Mouse (Mus musculus): ENCODE results near the gene Vip. TPM values are rescaled to one million over a fixed set of nuclear protein-coding genes. Genes with fewer than 3 reads are reported as not detected.

The Vip gene
- total RNA-seq, 2 experiments from 2014 or later = 22.7 to 23.5 TPM

Other genes with a start within 250 kb of the Vip start
- gene Syne1, start 87.7 kb upstream of the Vip start, total RNA-seq (2021) = 100 to 1,000 TPM; 142 to 150 TPM
- under 1 TPM; 0.64 to 0.99 TPM for gene Myct1, start 45.4 kb upstream of the Vip start, total RNA-seq (2021)
- 1 to 10 TPM; 1.7 to 2.7 TPM for gene Fbxo5, start 166.4 kb downstream of the Vip start, total RNA-seq (2021)
- gene Mtrf1l, start 184.7 kb downstream of the Vip start, total RNA-seq (2021) = 10 to 100 TPM in 1 of 2 experiments, 1 to 10 TPM in 1; 8.1 to 10.8 TPM

Measured in left cerebral cortex, postnatal 10 days (tissue).